Comparison of ENCODE assay signal across 11 mouse cellular contexts in the genomic region with DNA sequence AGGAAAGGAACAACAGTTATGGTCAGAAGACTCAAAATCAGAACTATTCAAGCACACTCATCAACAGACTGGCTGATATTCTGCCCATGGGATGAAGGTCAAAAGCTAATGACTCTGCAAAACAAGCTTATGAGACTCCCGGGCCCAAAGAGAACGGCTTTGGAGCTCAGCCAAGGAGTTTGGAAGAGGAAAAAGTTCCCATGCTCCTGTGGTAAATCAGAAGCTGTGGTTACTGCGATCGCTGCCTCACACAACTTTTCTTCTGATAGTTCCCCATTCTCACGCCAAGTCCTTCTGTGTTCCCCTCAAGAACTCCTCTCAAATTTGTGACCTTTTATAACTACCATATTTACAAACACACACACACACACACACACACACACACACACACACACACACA. TPM values are rescaled to one million over a fixed set of nuclear protein-coding genes. Genes with fewer than 3 reads are reported as not detected.
A peak's percentile ranks its signal among the peaks of the same experiment; 100 is the strongest.
DNase-seq lines count a peak whose midpoint lies in the region; ATAC-seq and TF ChIP-seq lines count a peak whose summit lies in the region.
"Had no signal": no experiment of that assay in that cellular context is flagged by ENCODE, and none has a peak within 500 bp of the region (broad histone marks: within the 10 kb centered on the region; RNA-seq: fewer than 3 reads in every experiment).

No protein-coding gene starts in this region.

- H3K4me1 ChIP-seq in kidney, postnatal 0 days (replicated peaks; ENCODE audit: insufficient read depth, low read length): no peaks in the 10 kb centered on the region
- H3K4me1 ChIP-seq in kidney, embryonic 16.5 days (ENCODE audit: insufficient read depth, low read length): no peaks in the 10 kb centered on the region
- H3K4me1 ChIP-seq: intestine, embryonic 15.5 days had no signal

- H3K9ac ChIP-seq in kidney, postnatal 0 days (ENCODE audit: low read depth, low read length): no peak overlapping the region
- H3K9ac ChIP-seq in kidney, embryonic 16.5 days (replicated peaks; ENCODE audit: low read length): no peak overlapping the region
- H3K9ac ChIP-seq: intestine, embryonic 15.5 days; neural tube, embryonic 13.5 days had no signal

- H3K27ac ChIP-seq in kidney, postnatal 0 days: no peak overlapping the region
- H3K27ac ChIP-seq in kidney, embryonic 16.5 days (ENCODE audit: low read length): no peak overlapping the region
- H3K27ac ChIP-seq: intestine, embryonic 15.5 days; neural tube, embryonic 13.5 days had no signal

- H3K9me3 ChIP-seq in kidney, postnatal 0 days (replicated peaks; ENCODE audit: low read length): no peaks in the 10 kb centered on the region
- H3K9me3 ChIP-seq in kidney, embryonic 16.5 days (ENCODE audit: low read length): no peaks in the 10 kb centered on the region
- H3K9me3 ChIP-seq: intestine, embryonic 15.5 days; neural tube, embryonic 13.5 days had no signal

- intact Hi-C loops in heart, postnatal 25 days (cut with DNase I): no loop called here

- no peak overlapping the region for H3K4me2 ChIP-seq in kidney, postnatal 0 days (ENCODE audit: low read length)
- no peak overlapping the region for H3K4me2 ChIP-seq in kidney, embryonic 16.5 days (replicated peaks; ENCODE audit: low read depth, low read length)
- H3K4me2 ChIP-seq: intestine, embryonic 15.5 days; neural tube, embryonic 13.5 days had no signal

- no peaks in the 10 kb centered on the region for H3K27me3 ChIP-seq in kidney, postnatal 0 days (ENCODE audit: insufficient read depth, low read length)
- H3K27me3 ChIP-seq in kidney, embryonic 16.5 days (ENCODE audit: insufficient read depth, low read length): no peaks in the 10 kb centered on the region
- H3K27me3 ChIP-seq: intestine, embryonic 15.5 days had no signal

- DNase-seq in adrenal gland, adult (ENCODE audit: inconsistent age in 2 of 2, low spot score in 1 of 2): peak; percentile 36 to 73
- no peak for DNase-seq in adrenal gland, postnatal 4 days (ENCODE audit: low spot score in 2 of 2)
- DNase-seq in kidney, postnatal 0 days (ENCODE audit: low spot score): peak; percentile 31
- peak; percentile 58 for DNase-seq in 416B (ENCODE audit: low read depth)
- DNase-seq in heart, postnatal 25 days (ENCODE audit: low spot score): peak; percentile 3
- DNase-seq in embryo, embryonic 10.5 days (ENCODE audit: low spot score): no peak
- DNase-seq: thymus, postnatal 4 days had no signal

- 56% methylated on average over 5 of the region's 5 CpGs for WGBS in kidney, postnatal 0 days
- WGBS in kidney, embryonic 16.5 days: 44% methylated on average over 5 of the region's 5 CpGs

- ATAC-seq in kidney, postnatal 0 days (replicated peaks; ENCODE audit: low FRiP score, low read depth): no peak
- no peak for ATAC-seq in kidney, embryonic 16.5 days (ENCODE audit: low FRiP score, low TSS enrichment)
- ATAC-seq in frontal cortex, adult (ENCODE audit: low TSS enrichment): no peak
- ATAC-seq: intestine, embryonic 15.5 days had no signal

- TF ChIP-seq CTCF in kidney, postnatal 0 days (IDR thresholded peaks at IDR 0.05; ENCODE audit: low read depth): no peak

- no peak overlapping the region for H3K4me3 ChIP-seq in kidney, postnatal 0 days (replicated peaks; ENCODE audit: low read depth, low read length)
- no peak overlapping the region for H3K4me3 ChIP-seq in kidney, embryonic 16.5 days (ENCODE audit: low read length)
- H3K4me3 ChIP-seq: intestine, embryonic 15.5 days; neural tube, embryonic 13.5 days had no signal

- H3K36me3 ChIP-seq in kidney, postnatal 0 days (ENCODE audit: insufficient read depth, low read length): no peaks in the 10 kb centered on the region
- no peaks in the 10 kb centered on the region for H3K36me3 ChIP-seq in kidney, embryonic 16.5 days (ENCODE audit: insufficient read depth, low read length)
- H3K36me3 ChIP-seq: intestine, embryonic 15.5 days; neural tube, embryonic 13.5 days had no signal

RNA-seq across cellular contexts. Expression of gene Nme8, which starts 21.4 kb away (rescaled TPM):
- not detected for total RNA-seq in adrenal gland, postnatal 4 days (2021)
- polyA plus RNA-seq in kidney, postnatal 0 days (2015; fragmentation: Nextera tagmentation; extraction: Ambion mirVana): not detected in 2 replicates
- not detected in 2 replicates for polyA plus RNA-seq in kidney, embryonic 16.5 days (2015; fragmentation: Nextera tagmentation; extraction: Ambion mirVana)
- not detected for total RNA-seq in heart, postnatal 25 days (2021)
- polyA plus RNA-seq: intestine, embryonic 15.5 days; neural tube, embryonic 13.5 days had no signal

Comparison
In these comparisons a context has a peak if more than half of its experiments do, and no peak if none do; other contexts are left out.
1. DNase-seq: peak in adrenal gland, adult (2 of 2), kidney, postnatal 0 days (single experiment), 416B (single experiment) and heart, postnatal 25 days (single experiment); none in adrenal gland, postnatal 4 days (0 of 2) and embryo, embryonic 10.5 days (single experiment).